Mouse (Mus musculus): ENCODE data around the gene Ppp6r2. TPM values are rescaled to one million over a fixed set of nuclear protein-coding genes. Genes with fewer than 3 reads are reported as not detected.

Gene Ppp6r2
- polyA plus RNA-seq, 1 experiment from 2014 or later, result 25.7 TPM

- H3K9me3 ChIP-seq (ENCODE audit: control insufficient read depth, low read length), result no peaks in the 10 kb centered on the region
- H3K27ac ChIP-seq (ENCODE audit: low read length), result no peak overlapping the region
- H3K27me3 ChIP-seq (ENCODE audit: control insufficient read depth, insufficient read depth, low read depth, low read length), result no peaks in the 10 kb centered on the region
- 96% methylated on average over 11 of the region's 11 CpGs for WGBS
- ATAC-seq (ENCODE audit: low read depth), result no peak
- no peak overlapping the region for H3K4me3 ChIP-seq (ENCODE audit: low read length)
- H3K4me2 ChIP-seq (ENCODE audit: low read depth, low read length), result no peak overlapping the region
- H3K4me1 ChIP-seq (replicated peaks; ENCODE audit: control insufficient read depth, insufficient read depth, low read length), result no peaks in the 10 kb centered on the region
- peaks cover 52% of the 10 kb centered on the region for H3K36me3 ChIP-seq (ENCODE audit: control insufficient read depth, insufficient read depth, low read length)
- H3K9ac ChIP-seq (ENCODE audit: low read length), result no peak overlapping the region
These were observed 78.1 kb downstream of the Ppp6r2 start for GRCm38 (mm10) chr15:89289455-89289854.

- Histone ChIP-seq H3K27me3 (ENCODE audit: control insufficient read depth, insufficient read depth, low read depth, low read length) (no peaks in the 10 kb centered on the region), H3K36me3 (ENCODE audit: control insufficient read depth, insufficient read depth, low read length) (peaks cover 58% of the 10 kb centered on the region), H3K4me1 (replicated peaks; ENCODE audit: control insufficient read depth, insufficient read depth, low read length) (peaks cover 2% of the 10 kb centered on the region; the same call in 1 of the 2 replicates), H3K9me3 (ENCODE audit: control insufficient read depth, low read length) (no peaks in the 10 kb centered on the region), H3K9ac (ENCODE audit: low read length) (no peak overlapping the region), H3K4me2 (ENCODE audit: low read depth, low read length) (no peak overlapping the region), H3K4me3 (ENCODE audit: low read length) (no peak overlapping the region), H3K27ac (ENCODE audit: low read length) (no peak overlapping the region)
- ATAC-seq (ENCODE audit: low read depth), result no peak
- 78% methylated on average over 3 of the region's 3 CpGs for WGBS
These were observed 80.2 kb downstream of the Ppp6r2 start for GRCm38 (mm10) chr15:89291521-89291920.

GRCm38 (mm10) chr15:89292795-89293194 is 81.4 kb downstream of the Ppp6r2 start:
- Histone ChIP-seq H3K4me2 (ENCODE audit: low read depth, low read length) (no peak overlapping the region), H3K4me3 (ENCODE audit: low read length) (no peak overlapping the region), H3K9ac (ENCODE audit: low read length) (no peak overlapping the region), H3K4me1 (replicated peaks; ENCODE audit: control insufficient read depth, insufficient read depth, low read length) (peaks cover 5% of the 10 kb centered on the region; the same call in 1 of the 2 replicates), H3K27ac (ENCODE audit: low read length) (no peak overlapping the region), H3K9me3 (ENCODE audit: control insufficient read depth, low read length) (no peaks in the 10 kb centered on the region), H3K27me3 (ENCODE audit: control insufficient read depth, insufficient read depth, low read depth, low read length) (no peaks in the 10 kb centered on the region), H3K36me3 (ENCODE audit: control insufficient read depth, insufficient read depth, low read length) (peaks cover 51% of the 10 kb centered on the region)
- WGBS, result 26% methylated on average over 2 of the region's 2 CpGs
- no peak for ATAC-seq (ENCODE audit: low read depth)

- Histone ChIP-seq H3K27ac (ENCODE audit: low read length) (no peak overlapping the region), H3K4me3 (ENCODE audit: low read length) (no peak overlapping the region), H3K27me3 (ENCODE audit: control insufficient read depth, insufficient read depth, low read depth, low read length) (no peaks in the 10 kb centered on the region), H3K36me3 (ENCODE audit: control insufficient read depth, insufficient read depth, low read length) (peaks cover 46% of the 10 kb centered on the region), H3K4me2 (ENCODE audit: low read depth, low read length) (no peak overlapping the region), H3K9ac (ENCODE audit: low read length) (no peak overlapping the region), H3K9me3 (ENCODE audit: control insufficient read depth, low read length) (no peaks in the 10 kb centered on the region), H3K4me1 (replicated peaks; ENCODE audit: control insufficient read depth, insufficient read depth, low read length) (peaks cover 5% of the 10 kb centered on the region; the same call in 1 of the 2 replicates)
- WGBS, result 89% methylated on average over 10 of the region's 10 CpGs
- ATAC-seq (ENCODE audit: low read depth), result no peak
These were observed 82.4 kb downstream of the Ppp6r2 start for GRCm38 (mm10) chr15:89293778-89294177.

GRCm38 (mm10) chr15:89295580-89296165 is 84.3 kb downstream of the Ppp6r2 start:
- H3K9ac ChIP-seq (ENCODE audit: low read length), result no peak overlapping the region
- no peaks in the 10 kb centered on the region for H3K27me3 ChIP-seq (ENCODE audit: control insufficient read depth, insufficient read depth, low read depth, low read length)
- ATAC-seq (ENCODE audit: low read depth), result 0 out of 2 replicates have a peak, but pooled peaks have one; percentile 17
- H3K9me3 ChIP-seq (ENCODE audit: control insufficient read depth, low read length), result no peaks in the 10 kb centered on the region
- peaks cover 49% of the 10 kb centered on the region for H3K36me3 ChIP-seq (ENCODE audit: control insufficient read depth, insufficient read depth, low read length)
- 77% methylated on average over 8 of the region's 8 CpGs for WGBS
- H3K4me2 ChIP-seq (ENCODE audit: low read depth, low read length), result no peak overlapping the region
- peaks cover 5% of the 10 kb centered on the region; the same call in 1 of the 2 replicates for H3K4me1 ChIP-seq (replicated peaks; ENCODE audit: control insufficient read depth, insufficient read depth, low read length)
- H3K4me3 ChIP-seq (ENCODE audit: low read length), result no peak overlapping the region
- H3K27ac ChIP-seq (ENCODE audit: low read length), result no peak overlapping the region

GRCm38 (mm10) chr15:89296465-89296864 is 85.1 kb downstream of the Ppp6r2 start:
- Histone ChIP-seq H3K36me3 (ENCODE audit: control insufficient read depth, insufficient read depth, low read length) (peaks cover 50% of the 10 kb centered on the region), H3K27ac (ENCODE audit: low read length) (no peak overlapping the region), H3K27me3 (ENCODE audit: control insufficient read depth, insufficient read depth, low read depth, low read length) (no peaks in the 10 kb centered on the region), H3K4me3 (ENCODE audit: low read length) (no peak overlapping the region), H3K4me1 (replicated peaks; ENCODE audit: control insufficient read depth, insufficient read depth, low read length) (peaks cover 5% of the 10 kb centered on the region; the same call in 1 of the 2 replicates), H3K4me2 (ENCODE audit: low read depth, low read length) (no peak overlapping the region), H3K9me3 (ENCODE audit: control insufficient read depth, low read length) (no peaks in the 10 kb centered on the region), H3K9ac (ENCODE audit: low read length) (no peak overlapping the region)
- 45% methylated on average over 1 of the region's 1 CpGs for WGBS
- ATAC-seq (ENCODE audit: low read depth), result peak; percentile 77

GRCm38 (mm10) chr15:89297695-89298094 is 86.3 kb downstream of the Ppp6r2 start:
- no peak overlapping the region for H3K4me3 ChIP-seq (ENCODE audit: low read length)
- no peaks in the 10 kb centered on the region for H3K27me3 ChIP-seq (ENCODE audit: control insufficient read depth, insufficient read depth, low read depth, low read length)
- H3K9me3 ChIP-seq (ENCODE audit: control insufficient read depth, low read length), result no peaks in the 10 kb centered on the region
- peaks cover 59% of the 10 kb centered on the region for H3K36me3 ChIP-seq (ENCODE audit: control insufficient read depth, insufficient read depth, low read length)
- no peak overlapping the region for H3K27ac ChIP-seq (ENCODE audit: low read length)
- no peak overlapping the region for H3K9ac ChIP-seq (ENCODE audit: low read length)
- peaks cover 5% of the 10 kb centered on the region; the same call in 1 of the 2 replicates for H3K4me1 ChIP-seq (replicated peaks; ENCODE audit: control insufficient read depth, insufficient read depth, low read length)
- no peak overlapping the region for H3K4me2 ChIP-seq (ENCODE audit: low read depth, low read length)
- no peak for ATAC-seq (ENCODE audit: low read depth)
- 91% methylated on average over 2 of the region's 2 CpGs for WGBS

GRCm38 (mm10) chr15:89300180-89300579 is 88.8 kb downstream of the Ppp6r2 start:
- Histone ChIP-seq H3K4me3 (ENCODE audit: low read length) (no peak overlapping the region), H3K9me3 (ENCODE audit: control insufficient read depth, low read length) (no peaks in the 10 kb centered on the region), H3K4me2 (ENCODE audit: low read depth, low read length) (no peak overlapping the region), H3K27me3 (ENCODE audit: control insufficient read depth, insufficient read depth, low read depth, low read length) (no peaks in the 10 kb centered on the region), H3K4me1 (replicated peaks; ENCODE audit: control insufficient read depth, insufficient read depth, low read length) (peaks cover 5% of the 10 kb centered on the region; the same call in 1 of the 2 replicates), H3K27ac (ENCODE audit: low read length) (no peak overlapping the region), H3K36me3 (ENCODE audit: control insufficient read depth, insufficient read depth, low read length) (peaks cover 64% of the 10 kb centered on the region), H3K9ac (ENCODE audit: low read length) (no peak overlapping the region)
- no peak for ATAC-seq (ENCODE audit: low read depth)
- WGBS, result 90% methylated on average over 13 of the region's 13 CpGs

- no peak for ATAC-seq (ENCODE audit: low read depth)
- Histone ChIP-seq H3K9ac (ENCODE audit: low read length) (no peak overlapping the region), H3K27me3 (ENCODE audit: control insufficient read depth, insufficient read depth, low read depth, low read length) (no peaks in the 10 kb centered on the region), H3K36me3 (ENCODE audit: control insufficient read depth, insufficient read depth, low read length) (peaks cover 60% of the 10 kb centered on the region), H3K4me1 (replicated peaks; ENCODE audit: control insufficient read depth, insufficient read depth, low read length) (peaks cover 5% of the 10 kb centered on the region; the same call in 1 of the 2 replicates), H3K4me3 (ENCODE audit: low read length) (no peak overlapping the region), H3K4me2 (ENCODE audit: low read depth, low read length) (no peak overlapping the region), H3K9me3 (ENCODE audit: control insufficient read depth, low read length) (no peaks in the 10 kb centered on the region), H3K27ac (ENCODE audit: low read length) (no peak overlapping the region)
- WGBS, result 93% methylated on average over 8 of the region's 8 CpGs
These were observed 89.2 kb downstream of the Ppp6r2 start for GRCm38 (mm10) chr15:89300600-89300999.

All from lung, embryonic 16.5 days (tissue).